Mouse (Mus musculus): ENCODE results near the gene Card19. TPM values are rescaled to one million over a fixed set of nuclear protein-coding genes. Genes with fewer than 3 reads are reported as not detected.

Gene Card19
- polyA plus RNA-seq, 1 experiment from 2014 or later, result 27.4 TPM

DNA sequence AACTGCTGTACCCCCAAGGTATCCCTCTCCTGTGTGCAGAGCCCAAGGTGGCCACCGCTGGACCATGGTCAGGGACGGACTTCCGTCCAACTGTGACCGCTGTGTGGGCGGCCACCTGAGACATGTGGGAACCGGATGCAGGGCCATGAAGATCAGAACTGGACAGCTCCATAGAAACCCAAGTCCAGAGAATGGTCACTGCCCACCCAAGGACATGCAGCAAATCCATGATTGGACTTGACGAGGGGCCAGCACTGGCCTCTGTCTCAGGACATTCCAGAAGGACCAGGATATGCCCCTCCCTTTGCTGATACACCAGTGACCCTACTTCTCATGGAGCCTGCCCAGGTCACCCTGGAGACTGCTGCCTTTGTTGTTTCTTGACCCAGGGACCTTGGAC, 20.2 kb downstream of the Card19 start:
- Histone ChIP-seq H3K4me1 (replicated peaks; ENCODE audit: control insufficient read depth, insufficient read depth, low read length) (peaks cover 5% of the 10 kb centered on the region; the same call in 1 of the 2 replicates), H3K9ac (ENCODE audit: low read depth, low read length) (no peak overlapping the region), H3K4me2 (replicated peaks; ENCODE audit: low read depth, low read length) (no peak overlapping the region), H3K27ac (ENCODE audit: low read depth, low read length) (no peak overlapping the region), H3K4me3 (ENCODE audit: low read depth, low read length) (no peak overlapping the region), H3K9me3 (ENCODE audit: control insufficient read depth, low read length) (no peaks in the 10 kb centered on the region), H3K27me3 (ENCODE audit: control insufficient read depth, insufficient read depth, low read length) (no peaks in the 10 kb centered on the region), H3K36me3 (ENCODE audit: control insufficient read depth, insufficient read depth, low read length) (no peaks in the 10 kb centered on the region)
- DNase-seq (ENCODE audit: low spot score) (no peak), ATAC-seq (ENCODE audit: low FRiP score) (no peak)
- 93% methylated on average over 7 of the region's 7 CpGs for WGBS

DNA sequence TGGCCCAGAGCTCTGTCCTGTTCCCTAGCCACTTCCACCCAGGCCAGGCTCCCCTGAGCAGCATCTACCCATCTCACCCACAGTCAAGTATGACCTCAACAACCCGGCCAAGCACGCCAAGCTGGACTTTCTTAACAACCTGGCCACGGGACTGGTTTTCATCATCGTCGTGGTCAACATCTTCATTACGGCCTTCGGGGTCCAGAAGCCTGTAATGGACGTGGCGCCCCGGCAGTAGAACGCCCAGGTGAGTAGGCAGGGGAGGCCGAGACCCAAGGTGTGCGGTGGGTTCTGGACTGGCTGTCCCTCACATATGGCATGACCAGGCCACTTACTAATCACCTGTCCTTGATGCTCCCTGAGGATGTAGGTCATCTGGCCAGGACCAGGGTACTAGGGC, 21.0 kb downstream of the Card19 start:
- no peak overlapping the region for H3K27ac ChIP-seq (ENCODE audit: low read depth, low read length)
- H3K4me2 ChIP-seq (replicated peaks; ENCODE audit: low read depth, low read length), result no peak overlapping the region
- H3K4me3 ChIP-seq (ENCODE audit: low read depth, low read length), result no peak overlapping the region
- H3K36me3 ChIP-seq (ENCODE audit: control insufficient read depth, insufficient read depth, low read length), result no peaks in the 10 kb centered on the region
- peaks cover 5% of the 10 kb centered on the region; the same call in 1 of the 2 replicates for H3K4me1 ChIP-seq (replicated peaks; ENCODE audit: control insufficient read depth, insufficient read depth, low read length)
- no peak overlapping the region for H3K9ac ChIP-seq (ENCODE audit: low read depth, low read length)
- 95% methylated on average over 13 of the region's 13 CpGs for WGBS
- no peaks in the 10 kb centered on the region for H3K9me3 ChIP-seq (ENCODE audit: control insufficient read depth, low read length)
- DNase-seq (ENCODE audit: low spot score) (no peak), ATAC-seq (ENCODE audit: low FRiP score) (no peak)
- H3K27me3 ChIP-seq (ENCODE audit: control insufficient read depth, insufficient read depth, low read length), result no peaks in the 10 kb centered on the region

DNA sequence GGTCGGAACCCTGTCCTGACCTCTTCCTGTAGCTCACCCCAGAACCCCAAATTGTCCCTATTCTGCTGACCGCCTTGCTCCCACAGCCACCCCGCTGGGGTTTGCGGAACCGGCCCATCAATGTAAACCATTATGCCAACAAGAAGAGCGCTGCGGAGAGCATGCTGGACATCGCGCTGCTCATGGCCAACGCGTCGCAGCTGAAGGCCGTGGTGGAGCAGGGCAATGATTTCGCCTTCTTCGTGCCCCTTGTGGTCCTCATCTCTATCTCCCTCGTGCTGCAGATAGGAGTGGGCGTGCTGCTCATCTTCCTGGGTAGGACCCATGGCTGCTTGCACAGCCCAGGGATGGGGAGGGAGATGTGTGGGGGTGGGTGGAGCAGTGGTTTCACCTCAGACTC, 22.2 kb downstream of the Card19 start:
- H3K4me1 ChIP-seq (replicated peaks; ENCODE audit: control insufficient read depth, insufficient read depth, low read length), result peaks cover 5% of the 10 kb centered on the region; the same call in 1 of the 2 replicates

DNA sequence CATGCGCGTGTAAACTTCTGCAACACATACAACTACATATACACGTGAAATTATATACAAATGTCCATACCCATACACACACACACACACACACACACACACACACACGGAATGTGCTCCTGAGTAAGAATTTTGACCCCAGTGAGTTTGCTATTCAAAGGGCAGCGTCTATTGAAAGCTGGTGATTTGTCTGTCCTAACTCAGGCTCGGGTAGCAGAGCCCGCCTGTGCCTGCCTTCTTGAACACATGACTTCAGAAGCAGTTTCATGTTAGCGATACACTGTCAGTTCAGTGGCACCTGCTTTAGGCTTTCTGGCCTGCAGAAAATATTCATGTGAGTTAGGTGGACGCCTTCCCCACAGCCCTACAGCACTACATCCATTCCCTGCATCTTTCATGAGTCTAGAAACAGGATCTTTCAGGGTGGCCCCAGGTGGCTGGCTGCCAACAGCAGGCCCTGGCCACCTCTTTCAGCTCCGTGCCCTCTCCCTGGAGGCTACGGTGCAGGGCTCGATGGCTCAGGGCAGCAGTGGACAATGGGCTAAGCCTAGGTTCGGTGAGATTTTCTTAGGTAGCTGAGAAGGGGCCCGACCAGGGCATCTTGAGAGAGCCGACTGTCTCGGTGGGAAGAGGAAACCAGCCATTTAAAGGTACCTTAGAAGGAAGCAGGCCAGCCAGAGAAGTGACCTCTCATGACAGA, 23.5 kb downstream of the Card19 start:
- peaks cover 5% of the 10 kb centered on the region; the same call in 1 of the 2 replicates for H3K4me1 ChIP-seq (replicated peaks; ENCODE audit: control insufficient read depth, insufficient read depth, low read length)
- H3K27ac ChIP-seq (ENCODE audit: low read depth, low read length), result no peak overlapping the region
- no peak for DNase-seq (ENCODE audit: low spot score)
- no peak overlapping the region for H3K4me3 ChIP-seq (ENCODE audit: low read depth, low read length)
- no peak overlapping the region for H3K4me2 ChIP-seq (replicated peaks; ENCODE audit: low read depth, low read length)
- no peak overlapping the region for H3K9ac ChIP-seq (ENCODE audit: low read depth, low read length)
- H3K9me3 ChIP-seq (ENCODE audit: control insufficient read depth, low read length), result no peaks in the 10 kb centered on the region
- H3K36me3 ChIP-seq (ENCODE audit: control insufficient read depth, insufficient read depth, low read length), result no peaks in the 10 kb centered on the region
- WGBS, result 82% methylated on average over 16 of the region's 16 CpGs
- H3K27me3 ChIP-seq (ENCODE audit: control insufficient read depth, insufficient read depth, low read length), result no peaks in the 10 kb centered on the region
- no peak for ATAC-seq (ENCODE audit: low FRiP score)

More for the DNA sequence above, 22.2 kb downstream of the Card19 start:
- whole genome bisulfite sequencing, result 93% methylated on average over 17 of the region's 17 CpGs
- Histone ChIP-seq H3K9ac (ENCODE audit: low read depth, low read length) (no peak overlapping the region), H3K27me3 (ENCODE audit: control insufficient read depth, insufficient read depth, low read length) (no peaks in the 10 kb centered on the region), H3K27ac (ENCODE audit: low read depth, low read length) (no peak overlapping the region), H3K4me2 (replicated peaks; ENCODE audit: low read depth, low read length) (no peak overlapping the region), H3K9me3 (ENCODE audit: control insufficient read depth, low read length) (no peaks in the 10 kb centered on the region), H3K4me3 (ENCODE audit: low read depth, low read length) (no peak overlapping the region), H3K36me3 (ENCODE audit: control insufficient read depth, insufficient read depth, low read length) (no peaks in the 10 kb centered on the region)
- no peak for ATAC-seq (ENCODE audit: low FRiP score)
- DNase-seq (ENCODE audit: low spot score), result no peak

DNA sequence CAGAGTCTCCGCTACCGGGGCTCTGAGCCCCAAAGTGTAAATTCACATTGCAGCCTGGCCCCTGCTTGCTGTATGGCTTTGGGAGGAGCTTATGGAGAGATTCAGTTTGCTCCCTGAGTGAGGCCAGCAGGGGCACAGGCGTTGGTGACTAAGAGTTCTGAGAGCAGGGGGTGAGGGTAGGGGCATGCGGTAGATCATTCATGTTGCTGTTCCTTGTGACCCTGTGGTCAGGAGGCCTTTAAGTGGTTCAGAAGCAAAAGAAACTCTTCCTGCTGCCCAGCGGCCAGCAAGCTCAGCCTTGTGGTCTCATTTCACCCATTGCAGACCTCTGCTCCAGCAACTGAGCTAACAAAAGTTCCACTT, 24.2 kb downstream of the Card19 start:
- H3K9ac ChIP-seq (ENCODE audit: low read depth, low read length), result no peak overlapping the region
- no peak overlapping the region for H3K27ac ChIP-seq (ENCODE audit: low read depth, low read length)
- no peaks in the 10 kb centered on the region for H3K27me3 ChIP-seq (ENCODE audit: control insufficient read depth, insufficient read depth, low read length)
- DNase-seq (ENCODE audit: low spot score) (no peak), ATAC-seq (ENCODE audit: low FRiP score) (no peak)
- H3K36me3 ChIP-seq (ENCODE audit: control insufficient read depth, insufficient read depth, low read length), result no peaks in the 10 kb centered on the region
- WGBS, result 45% methylated on average over 5 of the region's 5 CpGs
- H3K9me3 ChIP-seq (ENCODE audit: control insufficient read depth, low read length), result no peaks in the 10 kb centered on the region
- no peak overlapping the region for H3K4me2 ChIP-seq (replicated peaks; ENCODE audit: low read depth, low read length)
- H3K4me3 ChIP-seq (ENCODE audit: low read depth, low read length), result no peak overlapping the region
- H3K4me1 ChIP-seq (replicated peaks; ENCODE audit: control insufficient read depth, insufficient read depth, low read length), result peaks cover 7% of the 10 kb centered on the region

DNA sequence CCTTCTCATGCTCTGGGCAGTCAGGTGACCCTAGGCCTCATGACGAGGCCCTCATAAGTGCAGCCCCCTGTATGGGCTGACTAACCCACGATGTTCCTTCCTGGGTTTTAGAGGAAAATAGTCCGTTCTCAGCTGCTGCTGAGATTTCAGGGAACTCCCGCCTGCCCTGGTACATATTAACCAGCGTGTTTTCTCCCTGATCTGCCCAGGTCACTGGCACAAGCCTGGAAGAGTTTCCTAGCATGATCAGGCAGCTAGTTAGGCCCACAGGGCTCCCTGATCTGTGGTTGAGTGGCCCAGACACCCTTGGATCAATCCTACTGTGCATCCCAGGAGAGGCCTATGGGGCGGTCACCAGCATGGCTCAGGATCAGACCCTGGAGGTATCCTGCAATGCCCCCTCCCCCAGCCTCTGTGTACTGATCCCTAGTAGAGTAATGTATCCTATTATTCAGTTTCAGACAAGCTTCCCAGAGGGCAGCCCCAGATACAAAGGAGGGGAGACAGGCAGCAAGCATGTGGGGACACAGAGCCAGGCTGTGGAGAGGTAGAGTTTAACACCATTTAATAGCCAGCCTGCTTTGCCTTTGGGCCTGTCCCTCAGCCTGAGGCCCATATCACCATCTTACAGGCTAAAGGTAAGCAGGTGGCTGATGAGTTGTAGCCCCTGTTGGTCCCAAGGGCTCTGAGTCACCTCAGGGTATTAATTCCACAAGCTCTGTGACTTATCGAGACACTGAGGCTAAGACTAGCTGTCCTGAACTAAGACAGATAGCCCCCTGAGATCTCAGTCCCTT, 24.8 kb downstream of the Card19 start:
- 0 out of 2 replicates have a peak overlapping the region, but pooled peaks have one; percentile 7 for H3K9ac ChIP-seq (ENCODE audit: low read depth, low read length)
- H3K27ac ChIP-seq (ENCODE audit: low read depth, low read length), result no peak overlapping the region
- peaks cover 7% of the 10 kb centered on the region for H3K4me1 ChIP-seq (replicated peaks; ENCODE audit: control insufficient read depth, insufficient read depth, low read length)
- H3K4me3 ChIP-seq (ENCODE audit: low read depth, low read length), result no peak overlapping the region
- H3K4me2 ChIP-seq (replicated peaks; ENCODE audit: low read depth, low read length), result no peak overlapping the region
- no peak for ATAC-seq (ENCODE audit: low FRiP score)
- H3K36me3 ChIP-seq (ENCODE audit: control insufficient read depth, insufficient read depth, low read length), result no peaks in the 10 kb centered on the region
- no peak for DNase-seq (ENCODE audit: low spot score)
- no peaks in the 10 kb centered on the region for H3K27me3 ChIP-seq (ENCODE audit: control insufficient read depth, insufficient read depth, low read length)
- WGBS, result 73% methylated on average over 7 of the region's 7 CpGs
- no peaks in the 10 kb centered on the region for H3K9me3 ChIP-seq (ENCODE audit: control insufficient read depth, low read length)

DNA sequence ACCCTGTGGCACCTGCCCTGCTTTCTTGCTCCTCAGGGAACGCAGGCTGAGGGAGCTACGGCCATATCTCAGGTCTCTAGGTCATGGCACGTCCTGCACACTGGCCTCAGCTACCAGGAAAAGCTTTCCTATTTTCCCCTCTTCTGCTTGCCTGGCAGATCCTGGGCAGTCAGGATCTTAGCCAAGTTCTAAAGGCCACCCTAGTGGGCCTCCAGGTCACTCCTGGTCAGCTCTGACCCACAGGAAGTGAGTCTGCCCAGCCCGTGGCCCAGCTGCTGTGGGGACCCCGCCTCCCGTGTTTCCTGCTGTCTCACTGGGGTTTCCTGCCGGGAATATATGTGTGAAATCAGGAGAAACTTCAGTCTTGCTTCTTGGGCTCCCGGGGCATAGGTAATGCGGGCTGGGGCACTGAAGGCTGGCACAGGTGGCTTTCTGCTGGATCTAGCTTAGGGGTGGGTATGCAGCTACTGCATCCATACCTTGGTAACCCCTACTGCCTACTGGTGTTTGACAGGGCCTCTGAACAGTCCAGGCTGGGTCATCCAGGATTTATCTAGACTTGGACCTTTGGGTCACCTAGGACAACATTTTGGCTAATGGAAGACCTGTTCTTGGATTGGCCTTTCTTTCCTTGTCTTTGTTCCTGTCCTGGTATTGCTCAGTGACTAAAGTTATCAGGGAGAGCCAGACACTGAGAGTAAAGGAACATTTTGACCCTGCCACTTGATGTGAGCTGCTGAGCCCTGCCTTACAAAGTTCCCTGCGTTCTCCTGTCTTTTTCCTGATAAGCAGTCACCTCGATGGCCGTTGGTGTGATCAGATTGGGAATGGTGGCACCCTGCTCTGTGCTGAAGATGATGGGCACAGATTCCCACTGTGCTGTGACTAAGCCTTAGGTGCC, 25.6 kb downstream of the Card19 start:
- Histone ChIP-seq H3K27ac (ENCODE audit: low read depth, low read length) (no peak overlapping the region), H3K9me3 (ENCODE audit: control insufficient read depth, low read length) (no peaks in the 10 kb centered on the region), H3K36me3 (ENCODE audit: control insufficient read depth, insufficient read depth, low read length) (no peaks in the 10 kb centered on the region), H3K4me1 (replicated peaks; ENCODE audit: control insufficient read depth, insufficient read depth, low read length) (peaks cover 7% of the 10 kb centered on the region), H3K9ac (ENCODE audit: low read depth, low read length) (0 out of 2 replicates have a peak overlapping the region, but pooled peaks have one; percentile 7), H3K27me3 (ENCODE audit: control insufficient read depth, insufficient read depth, low read length) (no peaks in the 10 kb centered on the region), H3K4me2 (replicated peaks; ENCODE audit: low read depth, low read length) (no peak overlapping the region), H3K4me3 (ENCODE audit: low read depth, low read length) (no peak overlapping the region)
- 79% methylated on average over 12 of the region's 12 CpGs for WGBS
- DNase-seq (ENCODE audit: low spot score) (no peak), ATAC-seq (ENCODE audit: low FRiP score) (no peak)

DNA sequence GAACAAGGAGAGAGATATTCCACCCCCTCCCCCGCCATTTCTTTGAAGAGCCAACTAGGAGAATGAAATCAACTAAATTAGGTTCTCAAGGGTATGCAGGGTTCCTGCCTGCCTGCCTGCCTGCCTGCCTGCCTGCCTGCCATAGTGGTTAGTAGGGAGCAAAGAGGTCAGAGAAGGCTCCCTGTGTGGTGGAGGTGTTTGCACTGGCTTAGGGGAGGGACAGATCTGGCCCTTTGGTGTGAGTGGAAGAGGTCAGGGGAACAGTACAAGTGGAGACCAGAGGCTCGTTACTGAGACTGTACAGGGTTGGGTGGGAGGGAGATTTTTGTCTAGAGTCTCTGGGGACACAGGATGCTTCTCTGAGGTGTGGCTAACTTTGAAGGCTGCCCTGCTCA, 26.9 kb downstream of the Card19 start:
- Histone ChIP-seq H3K4me3 (ENCODE audit: low read depth, low read length) (no peak overlapping the region), H3K4me2 (replicated peaks; ENCODE audit: low read depth, low read length) (no peak overlapping the region), H3K27ac (ENCODE audit: low read depth, low read length) (no peak overlapping the region), H3K4me1 (replicated peaks; ENCODE audit: control insufficient read depth, insufficient read depth, low read length) (peaks cover 7% of the 10 kb centered on the region), H3K9ac (ENCODE audit: low read depth, low read length) (no peak overlapping the region), H3K27me3 (ENCODE audit: control insufficient read depth, insufficient read depth, low read length) (no peaks in the 10 kb centered on the region), H3K9me3 (ENCODE audit: control insufficient read depth, low read length) (no peaks in the 10 kb centered on the region), H3K36me3 (ENCODE audit: control insufficient read depth, insufficient read depth, low read length) (no peaks in the 10 kb centered on the region)
- ATAC-seq (ENCODE audit: low FRiP score) (no peak), DNase-seq (ENCODE audit: low spot score) (no peak)
- WGBS, result 72% methylated on average over 2 of the region's 2 CpGs
